In genomic region chr16:38272483-38272882, GRCm38 (mm10) we compare ENCODE assay signal across 29 mouse cellular contexts. TPM values are rescaled to one million over a fixed set of nuclear protein-coding genes. Genes with fewer than 3 reads are reported as not detected.
DNase-seq lines count a peak whose midpoint lies in the region; ATAC-seq and TF ChIP-seq lines count a peak whose summit lies in the region.
"Had no signal": no experiment of that assay in that cellular context is flagged by ENCODE, and none has a peak within 500 bp of the region (broad histone marks: within the 10 kb centered on the region; RNA-seq: fewer than 3 reads in every experiment).

No protein-coding gene starts in this region.

- ATAC-seq in hindbrain, embryonic 14.5 days (ENCODE audit: low FRiP score), result peak; percentile 11; the same call in 1 of the 2 replicates
- ATAC-seq in midbrain, embryonic 13.5 days, result peak; percentile 62
- ATAC-seq in midbrain, postnatal 0 days (ENCODE audit: low FRiP score), result no peak
- ATAC-seq in forebrain, embryonic 11.5 days (replicated peaks; ENCODE audit: low FRiP score), result 0 out of 2 replicates have a peak, but pooled peaks have one; percentile 39
- ATAC-seq in forebrain, embryonic 15.5 days (replicated peaks), result peak; percentile 48; the same call in 1 of the 2 replicates
- ATAC-seq: CD4-positive, CD25-positive, alpha-beta regulatory T cell, adult 4 months; hindbrain, embryonic 16.5 days; intestine, embryonic 15.5 days had no signal

- no peak overlapping the region for H3K4me3 ChIP-seq in hindbrain, embryonic 14.5 days (replicated peaks; ENCODE audit: low read length)
- H3K4me3 ChIP-seq in hindbrain, embryonic 10.5 days, result no peak overlapping the region
- H3K4me3 ChIP-seq in midbrain, embryonic 13.5 days (replicated peaks), result no peak overlapping the region
- no peak overlapping the region for H3K4me3 ChIP-seq in midbrain, postnatal 0 days (ENCODE audit: low read depth, low read length)
- H3K4me3 ChIP-seq in forebrain, embryonic 11.5 days (ENCODE audit: low read depth, low read length), result no peak overlapping the region
- H3K4me3 ChIP-seq in forebrain, embryonic 15.5 days, result no peak overlapping the region
- no peak overlapping the region for H3K4me3 ChIP-seq in kidney, adult 2 months (ENCODE audit: insufficient read depth, low read depth, low read length)
- H3K4me3 ChIP-seq: embryonic facial prominence, embryonic 12.5 days; intestine, embryonic 15.5 days; limb, embryonic 12.5 days; lung, embryonic 15.5 days; stomach, embryonic 15.5 days had no signal

- no peak overlapping the region for H3K27ac ChIP-seq in hindbrain, embryonic 14.5 days
- H3K27ac ChIP-seq in hindbrain, embryonic 10.5 days, result no peak overlapping the region
- H3K27ac ChIP-seq in midbrain, embryonic 13.5 days, result no peak overlapping the region
- H3K27ac ChIP-seq in midbrain, postnatal 0 days (ENCODE audit: low read depth, low read length), result no peak overlapping the region
- no peak overlapping the region for H3K27ac ChIP-seq in forebrain, embryonic 11.5 days (ENCODE audit: low read depth, low read length)
- H3K27ac ChIP-seq in forebrain, embryonic 15.5 days (replicated peaks), result 0 out of 2 replicates have a peak overlapping the region, but pooled peaks have one; percentile 19
- no peak overlapping the region for H3K27ac ChIP-seq in kidney, adult 2 months (ENCODE audit: insufficient read depth, low read depth, low read length)
- H3K27ac ChIP-seq: embryonic facial prominence, embryonic 12.5 days; intestine, embryonic 15.5 days; limb, embryonic 12.5 days; lung, embryonic 15.5 days; stomach, embryonic 15.5 days had no signal

- TF ChIP-seq CTCF in midbrain, postnatal 0 days (IDR thresholded peaks at IDR 0.05), result no peak
- no peak for TF ChIP-seq CTCF in kidney, adult 2 months (conservative IDR thresholded peaks at IDR 0.05; ENCODE audit: insufficient read depth, insufficient read length, low read depth, low read length)

- no peak overlapping the region for H3K4me2 ChIP-seq in hindbrain, embryonic 14.5 days (replicated peaks)
- no peak overlapping the region for H3K4me2 ChIP-seq in midbrain, embryonic 13.5 days (replicated peaks)
- no peak overlapping the region for H3K4me2 ChIP-seq in midbrain, postnatal 0 days (ENCODE audit: low read depth, low read length, poor library complexity, severe bottlenecking)
- no peak overlapping the region for H3K4me2 ChIP-seq in forebrain, embryonic 11.5 days (ENCODE audit: low read depth, low read length, severe bottlenecking)
- no peak overlapping the region for H3K4me2 ChIP-seq in forebrain, embryonic 15.5 days (replicated peaks)
- H3K4me2 ChIP-seq: embryonic facial prominence, embryonic 12.5 days; heart, embryonic 11.5 days; intestine, embryonic 15.5 days; limb, embryonic 12.5 days; liver, embryonic 11.5 days; lung, embryonic 15.5 days; stomach, embryonic 15.5 days had no signal

- DNase-seq in hindbrain, embryonic 14.5 days (ENCODE audit: low spot score), result no peak
- DNase-seq in hindbrain, embryonic 10.5 days (ENCODE audit: low spot score), result no peak
- no peak for DNase-seq in midbrain, postnatal 0 days (ENCODE audit: low spot score)
- no peak for DNase-seq in forebrain, embryonic 11.5 days (ENCODE audit: low spot score)
- DNase-seq in kidney, adult 18-20 months, result no peak
- DNase-seq in kidney, adult 2 months, result no peak
- DNase-seq: adrenal gland, postnatal 14 days; cerebellum, adult 2 months; cerebellum, postnatal 14 days; embryo, embryonic 11 days; heart, postnatal 36 days; kidney, postnatal 14 days; layer of hippocampus, adult 9-11 months; right cerebral cortex, postnatal 25 days had no signal

- no peaks in the 10 kb centered on the region for H3K36me3 ChIP-seq in hindbrain, embryonic 14.5 days (replicated peaks; ENCODE audit: control insufficient read depth, insufficient read depth)
- H3K36me3 ChIP-seq in hindbrain, embryonic 10.5 days, result no peaks in the 10 kb centered on the region
- no peaks in the 10 kb centered on the region for H3K36me3 ChIP-seq in midbrain, embryonic 13.5 days
- H3K36me3 ChIP-seq in midbrain, postnatal 0 days (ENCODE audit: insufficient read depth, low read length), result no peaks in the 10 kb centered on the region
- no peaks in the 10 kb centered on the region for H3K36me3 ChIP-seq in forebrain, embryonic 11.5 days (ENCODE audit: control insufficient read depth, insufficient read depth, low read length)
- no peaks in the 10 kb centered on the region for H3K36me3 ChIP-seq in forebrain, embryonic 15.5 days
- H3K36me3 ChIP-seq in kidney, adult 2 months (ENCODE audit: control insufficient read depth, insufficient read depth, low read length), result no peaks in the 10 kb centered on the region
- H3K36me3 ChIP-seq: embryonic facial prominence, embryonic 12.5 days; intestine, embryonic 15.5 days; limb, embryonic 12.5 days; lung, embryonic 15.5 days; stomach, embryonic 15.5 days had no signal

- no peaks in the 10 kb centered on the region for H3K4me1 ChIP-seq in hindbrain, embryonic 14.5 days (replicated peaks; ENCODE audit: control insufficient read depth, insufficient read depth, low read length)
- H3K4me1 ChIP-seq in hindbrain, embryonic 10.5 days (replicated peaks), result peaks cover 12% of the 10 kb centered on the region
- H3K4me1 ChIP-seq in midbrain, embryonic 13.5 days (replicated peaks), result peaks cover 13% of the 10 kb centered on the region
- no peaks in the 10 kb centered on the region; the same call in 1 of the 2 replicates for H3K4me1 ChIP-seq in midbrain, postnatal 0 days (ENCODE audit: insufficient read depth, low read length)
- no peaks in the 10 kb centered on the region for H3K4me1 ChIP-seq in forebrain, embryonic 11.5 days (replicated peaks; ENCODE audit: control insufficient read depth, insufficient read depth, low read length)
- peaks cover 10% of the 10 kb centered on the region for H3K4me1 ChIP-seq in forebrain, embryonic 15.5 days
- H3K4me1 ChIP-seq in kidney, adult 2 months (ENCODE audit: control insufficient read depth, insufficient read depth, low read length), result no peaks in the 10 kb centered on the region
- H3K4me1 ChIP-seq: embryonic facial prominence, embryonic 12.5 days; limb, embryonic 12.5 days; lung, embryonic 15.5 days; stomach, embryonic 15.5 days had no signal

- WGBS in hindbrain, embryonic 14.5 days, result 35% methylated on average over 5 of the region's 5 CpGs
- WGBS in hindbrain, embryonic 10.5 days, result 68% methylated on average over 5 of the region's 5 CpGs
- WGBS in midbrain, embryonic 13.5 days, result 31% methylated on average over 5 of the region's 5 CpGs
- WGBS in midbrain, postnatal 0 days, result 25% methylated on average over 5 of the region's 5 CpGs
- 50% methylated on average over 5 of the region's 5 CpGs for WGBS in forebrain, embryonic 11.5 days
- 17% methylated on average over 5 of the region's 5 CpGs for WGBS in forebrain, embryonic 15.5 days
- WGBS in kidney, adult 2 months, result 82% methylated on average over 5 of the region's 5 CpGs

- no peaks in the 10 kb centered on the region for H3K9me3 ChIP-seq in hindbrain, embryonic 14.5 days (ENCODE audit: control insufficient read depth, low read length)
- no peaks in the 10 kb centered on the region for H3K9me3 ChIP-seq in hindbrain, embryonic 10.5 days
- no peaks in the 10 kb centered on the region for H3K9me3 ChIP-seq in midbrain, embryonic 13.5 days
- no peaks in the 10 kb centered on the region for H3K9me3 ChIP-seq in midbrain, postnatal 0 days (ENCODE audit: low read length)
- no peaks in the 10 kb centered on the region for H3K9me3 ChIP-seq in forebrain, embryonic 11.5 days (ENCODE audit: control insufficient read depth, low read length)
- H3K9me3 ChIP-seq in forebrain, embryonic 15.5 days, result no peaks in the 10 kb centered on the region
- H3K9me3 ChIP-seq: embryonic facial prominence, embryonic 12.5 days; intestine, embryonic 15.5 days; limb, embryonic 12.5 days; lung, embryonic 15.5 days; stomach, embryonic 15.5 days had no signal

- no peak for TF ChIP-seq POLR2A in kidney, adult 2 months (IDR thresholded peaks at IDR 0.05; ENCODE audit: low read depth, low read length)

- H3K9ac ChIP-seq in hindbrain, embryonic 14.5 days, result no peak overlapping the region
- H3K9ac ChIP-seq in midbrain, embryonic 13.5 days (replicated peaks), result no peak overlapping the region
- H3K9ac ChIP-seq in midbrain, postnatal 0 days (replicated peaks; ENCODE audit: low read length, poor library complexity, severe bottlenecking), result no peak overlapping the region
- H3K9ac ChIP-seq in forebrain, embryonic 11.5 days (ENCODE audit: low read length), result no peak overlapping the region
- H3K9ac ChIP-seq in forebrain, embryonic 15.5 days (replicated peaks), result no peak overlapping the region
- H3K9ac ChIP-seq: embryonic facial prominence, embryonic 12.5 days; intestine, embryonic 15.5 days; limb, embryonic 12.5 days; lung, embryonic 15.5 days; stomach, embryonic 15.5 days had no signal

- no peaks in the 10 kb centered on the region for H3K27me3 ChIP-seq in hindbrain, embryonic 14.5 days (ENCODE audit: control insufficient read depth, insufficient read depth, low read length)
- H3K27me3 ChIP-seq in hindbrain, embryonic 10.5 days (ENCODE audit: insufficient read depth, poor library complexity, severe bottlenecking), result no peaks in the 10 kb centered on the region
- no peaks in the 10 kb centered on the region for H3K27me3 ChIP-seq in midbrain, embryonic 13.5 days
- no peaks in the 10 kb centered on the region for H3K27me3 ChIP-seq in midbrain, postnatal 0 days (ENCODE audit: insufficient read depth, low read length)
- no peaks in the 10 kb centered on the region for H3K27me3 ChIP-seq in forebrain, embryonic 11.5 days (ENCODE audit: control insufficient read depth, insufficient read depth, low read length)
- H3K27me3 ChIP-seq in forebrain, embryonic 15.5 days, result no peaks in the 10 kb centered on the region
- H3K27me3 ChIP-seq in kidney, adult 2 months (replicated peaks; ENCODE audit: control insufficient read depth, insufficient read depth, low read length), result no peaks in the 10 kb centered on the region
- H3K27me3 ChIP-seq: embryonic facial prominence, embryonic 12.5 days; intestine, embryonic 15.5 days; limb, embryonic 12.5 days; lung, embryonic 15.5 days; stomach, embryonic 15.5 days had no signal

RNA-seq across cellular contexts. Expression of gene Nr1i2, which starts 22.1 kb away (rescaled TPM):
- polyA plus RNA-seq in hindbrain, embryonic 14.5 days (2014; fragmentation: Nextera tagmentation; extraction: Ambion mirVana), result not detected in 2 replicates
- not detected in 2 replicates for polyA plus RNA-seq in hindbrain, embryonic 10.5 days (2016; fragmentation: Nextera tagmentation; extraction: Ambion mirVana)
- not detected in 2 replicates for polyA plus RNA-seq in midbrain, embryonic 13.5 days (2015; fragmentation: Nextera tagmentation; extraction: Ambion mirVana)
- not detected in 2 replicates for total RNA-seq in midbrain, postnatal 0 days (2014; rRNA removed)
- not detected in 2 replicates for polyA plus RNA-seq in midbrain, postnatal 0 days (2015; fragmentation: Nextera tagmentation; extraction: Ambion mirVana)
- not detected in 2 replicates for polyA plus RNA-seq in forebrain, embryonic 11.5 days (2014; fragmentation: Nextera tagmentation; extraction: Ambion mirVana)
- polyA plus RNA-seq in forebrain, embryonic 15.5 days (2015; fragmentation: Nextera tagmentation; extraction: Ambion mirVana), result not detected in 2 replicates
- 9.0 and 9.1 TPM in 2 replicates for polyA plus RNA-seq in kidney, adult 2 months (2012; rRNA removed)
- total RNA-seq: gastrocnemius, adult 8-10 months; heart, postnatal 36 days; left cerebral cortex, postnatal 10 days; megakaryocyte progenitor cell, adult 5-6 weeks had no signal
- polyA plus RNA-seq: CD4-positive, CD25-positive, alpha-beta regulatory T cell, adult 4 months; cerebellum, adult 2 months; embryonic facial prominence, embryonic 12.5 days; hindbrain, embryonic 16.5 days; limb, embryonic 12.5 days; neural tube, embryonic 14.5 days had no signal
